Mouse (Mus musculus) B cell, adult 2 months (primary cell): ENCODE results near the gene Dapk2.

ENCODE experiments used
- DNase-seq, 2 experiments: peaks; one replicate each; pipeline ENCODE4 v3.0.0; 2022

Gene Dapk2

GRCm38 (mm10) chr9:66237742-66238141, 79.7 kb downstream of the Dapk2 start:
- DNase-seq, result no peak

DNA sequence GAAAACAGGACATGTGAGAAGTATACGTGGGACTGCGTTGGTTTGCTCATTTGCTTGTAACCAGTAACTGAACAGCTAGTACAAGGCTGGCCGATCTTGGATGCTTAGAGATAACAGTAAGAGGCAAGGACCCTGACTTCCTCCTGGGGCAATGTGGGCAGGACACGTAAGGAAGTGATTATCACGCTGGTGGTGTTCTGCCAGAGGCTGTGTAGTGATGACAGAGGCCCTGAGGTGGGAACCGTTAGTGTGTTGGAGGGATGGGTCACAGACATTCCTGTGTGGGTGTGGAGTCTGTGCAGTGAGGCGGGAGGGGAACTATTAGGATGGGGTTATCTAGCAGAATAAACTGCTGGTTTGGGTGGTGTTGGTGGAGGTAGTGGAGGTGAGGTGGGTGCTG, 81.2 kb downstream of the Dapk2 start:
- no peak for DNase-seq

DNA sequence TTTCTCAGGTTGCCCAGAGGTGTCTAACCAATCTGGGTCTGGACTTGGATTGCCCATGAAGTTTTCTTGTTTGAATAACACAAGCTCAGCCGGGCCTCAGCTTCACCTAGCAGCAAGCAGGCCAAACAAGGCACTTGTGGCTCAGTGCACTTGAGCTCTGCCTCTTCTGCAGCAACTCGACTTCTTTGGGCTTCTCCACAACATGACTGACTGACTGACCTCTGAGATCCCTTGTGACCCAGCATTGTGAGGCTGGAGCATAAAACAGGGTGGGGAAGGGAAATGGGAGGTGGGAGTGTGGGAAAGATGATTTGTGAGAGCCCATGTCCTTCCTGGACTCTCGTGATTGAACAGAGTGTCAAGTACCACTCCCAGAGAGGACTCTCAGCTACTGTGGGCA, 81.7 kb downstream of the Dapk2 start:
- DNase-seq, result no peak

DNA sequence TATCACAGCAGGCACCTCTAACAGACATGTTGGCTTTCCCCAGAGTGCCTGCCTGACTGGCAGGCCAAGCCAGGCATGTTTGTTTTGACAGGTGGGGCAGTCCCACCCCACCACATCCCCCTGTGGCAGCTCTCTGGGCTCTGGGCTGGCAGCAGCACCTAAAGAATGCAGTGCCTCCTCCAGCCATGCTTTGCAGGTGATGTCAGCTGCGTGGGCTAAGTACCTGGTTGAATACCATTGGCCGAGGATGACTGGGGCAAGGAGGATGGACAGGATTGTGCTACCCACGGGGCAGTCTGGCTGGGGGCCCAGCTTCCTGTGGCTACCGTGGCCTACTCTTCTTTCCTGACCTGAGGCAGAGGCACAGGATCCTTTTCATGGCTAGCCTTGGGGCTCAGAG, 82.5 kb downstream of the Dapk2 start:
- DNase-seq, result peak; percentile 8 to 16

DNA sequence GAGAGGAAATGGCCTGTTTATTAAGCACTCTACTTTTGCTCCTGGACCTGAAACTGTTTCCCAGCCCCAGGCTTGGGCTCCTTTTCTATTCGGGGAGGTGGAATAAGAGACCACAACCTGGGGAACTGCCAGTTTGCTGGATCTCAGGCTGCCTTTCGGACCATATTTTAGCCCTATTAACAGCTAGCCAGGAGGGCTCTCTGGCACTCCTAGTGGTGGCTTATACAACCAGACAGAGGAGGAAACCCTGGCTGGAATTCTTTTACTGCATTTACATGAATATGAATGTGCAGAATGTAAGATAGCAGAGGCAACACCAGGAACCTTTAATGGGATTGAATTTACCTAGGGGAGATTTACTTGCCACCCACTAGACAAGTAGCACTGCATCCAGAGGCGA, 83.0 kb downstream of the Dapk2 start:
- DNase-seq, result peak; percentile 26 to 28

GRCm38 (mm10) chr9:66241722-66242121, 83.7 kb downstream of the Dapk2 start:
- no peak for DNase-seq

- DNase-seq, result no peak
Observed at GRCm38 (mm10) chr9:66243240-66243639, 85.2 kb downstream of the Dapk2 start.

- DNase-seq, result no peak
Observed at GRCm38 (mm10) chr9:66244079-66244478, 86.1 kb downstream of the Dapk2 start.

DNA sequence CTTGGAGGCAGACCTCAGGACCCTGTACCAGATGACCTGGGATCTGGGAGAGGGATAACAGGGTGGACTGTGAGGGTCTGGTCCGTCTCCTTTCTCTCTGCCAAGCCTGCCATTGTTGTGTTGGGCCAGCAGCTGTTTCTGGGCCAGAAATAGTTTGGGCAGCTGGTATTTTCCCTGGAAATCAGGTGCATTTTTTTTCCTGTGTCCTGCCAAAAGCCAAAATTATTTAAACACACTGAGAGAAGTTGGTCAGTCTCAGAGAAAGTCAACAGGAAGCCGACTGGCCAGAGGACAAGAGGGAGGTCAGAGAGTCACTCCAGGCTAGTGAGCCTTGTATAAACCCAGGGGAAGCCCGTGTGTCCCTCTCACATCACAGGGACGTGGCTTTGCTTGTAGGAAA, 87.7 kb downstream of the Dapk2 start:
- DNase-seq, result no peak

GRCm38 (mm10) chr9:66249281-66249680, 91.3 kb downstream of the Dapk2 start:
- no peak for DNase-seq

GRCm38 (mm10) chr9:66251159-66251691, 93.2 kb downstream of the Dapk2 start:
- DNase-seq, result no peak

GRCm38 (mm10) chr9:66261741-66262140, 103.7 kb downstream of the Dapk2 start:
- DNase-seq, result no peak

DNA sequence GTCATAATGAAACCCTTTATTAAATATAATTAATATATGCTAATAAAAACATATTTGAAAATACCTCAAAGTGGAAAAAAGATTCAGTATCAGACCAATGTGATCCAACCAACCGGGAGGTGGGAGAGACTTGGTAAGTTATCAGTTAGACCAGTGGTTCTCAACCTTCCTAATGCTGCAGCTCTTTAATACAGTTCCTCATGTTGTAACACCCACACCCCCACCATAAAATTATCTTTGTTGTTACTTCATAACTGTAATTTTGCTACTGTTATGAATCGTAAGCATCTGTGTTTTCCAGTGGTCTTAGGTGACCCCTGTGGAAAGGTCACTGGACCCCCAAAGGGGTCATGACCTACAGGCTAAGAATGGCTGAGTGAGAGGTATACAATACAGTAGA, 105.7 kb downstream of the Dapk2 start:
- no peak for DNase-seq

GRCm38 (mm10) chr9:66265645-66266044, 107.6 kb downstream of the Dapk2 start:
- no peak for DNase-seq

GRCm38 (mm10) chr9:66266237-66267170, 108.5 kb downstream of the Dapk2 start:
- DNase-seq, result no peak

DNA sequence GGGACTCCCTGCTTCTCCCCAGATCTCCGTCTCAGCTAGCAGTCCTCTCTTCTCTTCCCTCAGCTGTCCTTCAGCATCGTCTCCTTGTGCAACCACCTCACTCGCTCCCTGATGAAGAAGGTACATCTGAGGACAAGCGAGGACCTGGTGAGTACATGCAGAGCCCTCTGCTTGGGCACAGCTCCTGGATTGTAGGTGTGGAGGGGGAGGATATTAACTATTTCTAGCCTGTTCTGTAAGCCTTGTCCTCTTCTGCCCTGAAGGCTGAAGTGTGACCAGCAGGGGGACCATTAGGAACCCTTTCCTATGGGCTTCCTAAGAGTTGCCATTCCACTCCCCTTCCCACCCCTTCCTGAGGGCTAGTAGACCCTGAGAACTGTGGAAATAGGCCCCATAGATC, 110.8 kb downstream of the Dapk2 start:
- DNase-seq, result no peak

GRCm38 (mm10) chr9:66270038-66270437, 112.0 kb downstream of the Dapk2 start:
- DNase-seq, result no peak

DNA sequence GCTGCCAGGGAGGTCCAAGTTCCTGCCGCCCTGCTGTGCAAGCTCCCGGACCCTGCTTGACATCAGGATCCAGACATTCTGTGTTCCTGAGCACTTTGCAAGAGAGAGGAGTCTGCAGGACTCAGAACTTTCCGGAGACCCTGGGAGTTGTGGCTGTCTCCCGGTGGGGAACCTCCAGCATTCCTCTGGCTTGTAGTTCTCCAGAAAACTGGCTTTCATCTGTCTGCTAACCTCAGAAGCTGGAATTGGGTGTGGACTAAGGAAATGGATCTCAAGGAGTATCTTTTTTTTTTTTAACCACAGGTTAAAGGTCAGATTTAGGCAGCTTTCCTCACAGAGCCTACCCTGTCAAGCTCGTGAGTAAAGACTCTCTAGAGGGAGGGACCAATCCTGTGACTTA, 113.7 kb downstream of the Dapk2 start:
- DNase-seq, result no peak

DNA sequence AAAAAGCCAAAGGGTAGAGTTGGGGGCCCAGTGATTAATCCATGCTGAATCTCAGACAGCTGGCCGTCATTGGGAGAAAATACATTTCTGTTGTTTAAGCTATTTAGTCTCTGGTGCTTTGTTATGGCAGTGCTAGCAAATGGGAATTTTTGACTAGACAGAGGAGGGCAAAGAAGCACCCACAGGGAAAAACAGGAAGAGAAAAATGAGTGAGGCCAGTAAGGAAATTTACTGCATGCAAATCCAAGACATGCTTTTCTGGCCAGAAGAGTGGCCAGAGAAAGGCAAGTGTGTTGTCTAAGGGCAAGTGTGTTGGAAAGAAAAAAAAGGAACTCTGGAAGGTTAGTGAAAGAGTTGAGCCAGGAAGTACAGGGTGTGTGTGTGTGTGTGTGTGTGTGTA, 115.6 kb downstream of the Dapk2 start:
- no peak for DNase-seq

- no peak for DNase-seq
Observed at GRCm38 (mm10) chr9:66274657-66275056, 116.6 kb downstream of the Dapk2 start.

- no peak for DNase-seq
Observed at GRCm38 (mm10) chr9:66275267-66275991, 117.4 kb downstream of the Dapk2 start.

DNA sequence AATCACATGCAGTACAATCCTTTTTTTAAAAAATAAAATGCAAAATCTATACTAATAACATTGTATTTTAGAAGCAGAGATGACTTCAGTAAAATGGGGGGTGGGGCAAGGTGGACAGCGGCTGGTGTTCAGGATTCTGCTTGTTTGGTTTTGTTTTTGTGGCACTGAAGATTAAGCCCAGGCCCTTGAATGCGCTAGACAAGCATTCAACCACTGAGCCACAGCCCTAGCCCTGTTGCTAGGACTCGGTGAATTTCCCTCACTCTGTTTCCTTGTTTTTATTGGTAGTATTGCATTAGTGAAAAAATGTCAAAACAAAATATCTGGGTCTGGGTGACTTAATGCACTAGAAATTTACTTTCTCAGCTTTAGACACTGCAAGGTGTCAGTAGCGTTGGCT, 118.0 kb downstream of the Dapk2 start:
- no peak for DNase-seq

DNA sequence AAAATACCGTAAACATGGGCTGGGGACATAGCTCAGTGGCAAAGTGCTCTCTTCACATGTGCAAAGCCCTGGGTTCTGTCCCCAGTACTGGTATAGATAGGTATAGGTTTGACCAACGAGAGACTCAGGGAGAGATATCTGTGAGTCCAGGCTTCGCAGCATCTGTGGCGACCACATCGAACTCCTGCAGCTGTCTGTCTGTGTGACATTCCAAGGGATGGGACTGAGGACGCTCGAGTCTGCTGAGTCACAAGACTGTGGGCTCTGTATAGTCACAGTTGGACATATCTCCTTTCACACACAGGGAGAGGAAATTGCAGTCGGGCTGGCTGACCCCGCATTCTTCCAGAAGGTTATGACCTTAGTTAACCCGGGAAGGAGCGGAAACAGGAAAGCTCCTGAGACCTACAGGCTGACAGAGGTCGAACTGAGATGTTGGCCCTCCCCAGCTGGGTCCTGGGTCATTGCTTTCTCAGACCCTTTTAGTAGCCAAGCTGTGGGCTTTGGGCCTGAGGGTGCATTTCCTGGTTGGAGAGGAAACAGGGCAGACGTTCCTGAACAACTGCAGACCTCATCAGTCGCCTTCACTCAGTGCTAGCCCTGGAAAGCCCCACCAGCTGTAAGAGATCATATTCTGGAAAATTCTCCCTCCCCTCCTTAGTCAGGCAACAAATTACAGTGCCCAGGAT, 118.8 kb downstream of the Dapk2 start:
- DNase-seq, result no peak
